Mouse (Mus musculus) embryo, embryonic 11 days (tissue): ENCODE data around the gene Fah.

Experiments
- DNase-seq: peaks from one replicate; pipeline ENCODE4 v3.0.0-alpha.2; 2015

Gene Fah

DNA sequence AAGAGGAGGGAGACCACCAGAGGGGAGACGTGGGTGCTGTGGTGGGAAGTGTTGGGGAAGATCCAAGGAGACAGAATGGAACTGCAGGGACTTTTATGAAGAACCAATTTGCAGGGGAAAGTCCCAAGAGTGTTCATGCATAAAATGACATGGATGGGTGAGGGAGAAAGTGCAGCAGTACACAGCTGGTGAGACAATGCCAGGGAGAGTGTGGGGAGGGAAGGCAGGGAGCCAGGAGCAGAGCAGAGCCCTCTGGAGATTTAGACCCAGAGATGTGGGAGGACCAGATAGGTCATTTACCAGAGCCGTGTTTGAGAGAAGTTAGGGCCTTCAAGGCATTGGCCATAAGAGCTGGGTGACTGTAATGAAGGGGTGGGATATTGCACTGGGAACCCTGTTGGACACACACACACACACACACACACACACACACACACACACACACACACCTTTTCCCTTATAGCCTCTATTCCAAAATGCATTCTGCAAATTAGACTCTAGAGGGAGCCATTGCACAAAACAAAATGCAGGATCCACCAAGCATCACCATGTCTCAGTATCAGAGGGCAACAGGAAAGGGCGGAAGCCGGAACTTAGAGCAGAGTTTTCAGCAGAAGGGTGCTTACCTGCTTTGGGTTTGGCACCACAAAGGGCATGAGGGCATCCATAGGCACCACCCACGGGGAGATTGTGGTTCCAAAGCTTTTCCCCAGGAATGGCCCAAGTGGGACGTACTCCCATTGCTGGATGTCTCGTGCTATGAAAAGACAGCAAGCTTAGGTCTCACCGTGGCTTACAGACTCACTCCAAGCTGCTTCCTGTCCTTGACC is 12.2 kb downstream of the Fah start:
- DNase-seq = peak; percentile 76

DNA sequence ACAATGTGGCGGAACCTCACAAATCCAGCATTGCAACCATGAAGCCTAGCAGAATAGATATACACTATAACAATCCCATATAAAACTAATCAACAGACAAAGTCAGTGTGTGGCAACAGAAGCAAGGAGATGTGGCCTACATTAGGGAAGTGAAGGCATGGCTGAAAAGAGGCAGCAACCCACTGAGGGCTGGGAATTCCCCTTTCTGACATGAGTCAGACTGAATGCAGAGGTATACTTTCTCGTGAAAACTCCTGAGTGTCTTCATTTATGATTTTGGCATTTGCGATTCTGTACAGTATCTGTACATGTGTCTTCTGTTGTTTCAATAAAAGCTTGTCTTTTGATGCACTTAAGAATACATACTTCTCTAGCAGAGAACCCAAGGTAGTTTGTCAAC is 15.2 kb downstream of the Fah start:
- DNase-seq = no peak

DNA sequence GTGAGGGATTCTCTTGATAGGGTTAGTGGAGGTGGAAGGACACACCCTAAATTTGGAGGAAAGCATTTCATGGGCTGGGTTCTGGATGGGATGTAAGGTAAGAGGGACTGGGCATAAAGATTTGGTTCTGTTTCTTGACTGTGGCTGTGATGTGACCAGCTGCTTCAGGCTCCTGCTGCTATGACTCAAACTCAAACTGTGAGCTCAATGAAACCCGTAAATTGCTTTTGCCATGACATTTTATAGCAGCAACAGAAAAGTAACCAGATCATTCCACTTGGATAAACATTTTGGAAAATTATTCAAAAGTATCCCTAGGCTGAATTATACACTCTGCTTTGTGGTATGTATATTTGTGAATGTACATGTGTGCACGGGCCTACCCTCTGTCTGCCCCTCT is 15.9 kb downstream of the Fah start:
- no peak for DNase-seq

DNA sequence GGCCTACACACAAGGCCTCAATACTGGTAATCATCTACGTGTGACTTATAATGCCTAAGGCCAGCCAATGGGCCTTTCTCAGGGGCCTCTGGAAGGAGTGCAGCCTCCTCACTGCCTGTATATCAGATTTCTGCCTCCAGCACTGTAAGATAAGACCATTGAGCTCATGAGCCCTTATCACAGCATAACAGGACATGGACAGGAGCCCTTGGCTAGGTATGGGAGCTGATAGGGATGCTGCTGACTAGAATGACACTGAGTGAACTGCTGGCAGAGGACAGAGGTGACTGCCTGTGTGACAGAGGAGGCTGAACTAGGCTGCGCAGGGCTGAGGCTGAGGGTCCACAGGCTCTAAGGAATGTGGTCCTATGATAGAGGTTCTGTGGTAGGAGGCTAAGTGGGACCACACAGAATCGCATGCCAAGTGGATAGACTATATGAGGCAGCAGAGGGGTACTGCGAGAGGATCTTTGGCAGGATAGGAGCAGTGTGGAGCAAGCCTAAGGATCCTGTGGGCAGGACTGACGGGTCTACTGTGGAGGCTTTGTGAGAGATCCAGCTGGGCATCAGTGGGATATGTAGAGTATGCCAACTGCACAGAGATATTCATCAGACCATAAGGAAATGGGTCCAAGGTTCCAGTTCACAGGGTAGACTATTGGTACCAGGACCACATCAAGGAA is 19.3 kb downstream of the Fah start:
- DNase-seq = no peak

DNA sequence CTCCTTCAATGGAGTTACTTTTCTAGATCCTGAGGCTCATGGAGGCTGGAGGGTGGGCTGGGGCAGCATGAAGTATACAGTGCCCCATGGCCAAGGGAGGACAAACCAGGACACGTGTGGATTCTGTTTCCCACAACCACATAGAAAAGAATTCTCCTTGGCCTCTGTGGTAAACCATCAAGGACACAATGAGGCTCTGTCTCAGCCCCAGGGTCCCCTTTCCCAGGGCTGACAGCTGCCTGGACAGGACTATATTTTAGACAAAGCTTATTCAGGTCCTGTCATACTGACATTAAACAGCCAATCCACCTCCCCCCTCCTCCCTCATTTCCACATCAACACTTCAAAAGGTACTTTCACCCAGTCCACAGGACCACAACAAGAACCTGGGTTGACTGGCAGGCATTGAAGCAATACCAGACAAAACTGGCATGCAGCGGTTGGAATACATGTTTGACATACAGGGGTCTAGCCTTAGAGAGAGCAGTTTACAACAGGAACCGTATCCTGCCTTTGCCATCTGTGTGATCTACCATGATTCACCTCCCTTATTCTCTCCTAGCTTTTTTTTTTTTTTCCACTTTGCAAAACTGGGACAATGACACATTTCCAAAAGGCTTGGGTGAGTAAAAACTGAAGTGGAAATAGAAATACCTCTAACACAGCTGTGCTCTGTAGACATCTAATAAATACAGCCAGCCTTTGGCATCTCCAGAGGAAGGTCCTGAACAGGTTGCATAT is 20.0 kb downstream of the Fah start:
- DNase-seq = no peak

DNA sequence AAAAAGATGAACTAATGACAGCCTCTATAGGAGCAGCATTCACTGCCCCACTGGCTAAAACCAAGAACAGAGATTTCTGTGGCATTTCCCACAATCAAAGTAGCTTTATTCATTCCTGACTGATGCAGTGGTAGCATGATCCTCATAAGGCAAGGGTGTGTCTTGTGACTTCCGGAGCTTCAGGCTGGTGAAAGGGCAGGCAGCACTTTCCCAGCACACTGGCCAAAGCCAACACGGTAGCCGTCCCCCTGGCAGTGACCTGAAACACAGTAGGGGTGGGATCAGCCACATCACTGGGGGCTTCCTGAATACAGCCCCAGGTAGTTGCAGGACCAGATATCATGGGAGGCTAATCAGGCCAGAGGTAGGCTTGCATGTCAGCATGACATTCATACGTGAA is 21.4 kb downstream of the Fah start:
- DNase-seq = no peak

DNA sequence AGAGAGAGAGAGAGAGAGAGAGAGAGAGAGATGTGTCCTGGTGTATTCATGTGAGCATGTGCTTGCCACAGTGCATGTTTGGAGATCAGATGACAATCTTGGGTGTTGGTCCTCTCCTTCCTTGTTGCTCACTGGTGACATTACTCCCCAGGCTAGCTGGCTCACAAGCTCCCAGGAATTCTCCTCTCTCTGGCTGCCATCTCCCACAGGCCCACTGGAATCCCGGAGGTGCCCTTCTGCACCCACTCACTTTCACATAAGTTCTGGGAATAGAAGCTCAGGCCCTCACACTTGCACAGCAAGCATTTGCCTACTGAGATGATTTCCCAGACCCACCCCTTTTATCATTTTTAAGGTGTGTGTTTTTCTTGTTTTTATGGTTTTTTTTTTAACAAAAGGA is 26.8 kb downstream of the Fah start:
- no peak for DNase-seq

DNA sequence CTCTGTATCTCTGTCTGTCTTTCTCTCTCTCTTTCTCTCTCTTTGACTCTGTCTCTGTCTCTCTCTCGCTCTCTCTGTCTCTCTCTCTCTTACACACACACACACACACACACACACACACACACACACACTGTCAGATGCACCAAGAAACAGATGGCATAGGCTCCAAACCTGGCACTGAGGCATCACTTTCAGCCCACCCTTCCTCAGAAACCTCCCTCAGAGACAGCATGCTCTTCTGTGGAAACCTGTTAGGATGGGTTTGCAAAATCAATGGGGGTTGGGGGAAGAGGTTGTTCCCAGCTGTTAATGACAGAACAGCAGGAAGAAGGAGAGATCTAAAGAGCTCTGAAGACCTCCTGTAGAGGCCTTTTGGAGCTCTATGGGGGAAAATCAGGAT is 27.7 kb downstream of the Fah start:
- DNase-seq = no peak

DNA sequence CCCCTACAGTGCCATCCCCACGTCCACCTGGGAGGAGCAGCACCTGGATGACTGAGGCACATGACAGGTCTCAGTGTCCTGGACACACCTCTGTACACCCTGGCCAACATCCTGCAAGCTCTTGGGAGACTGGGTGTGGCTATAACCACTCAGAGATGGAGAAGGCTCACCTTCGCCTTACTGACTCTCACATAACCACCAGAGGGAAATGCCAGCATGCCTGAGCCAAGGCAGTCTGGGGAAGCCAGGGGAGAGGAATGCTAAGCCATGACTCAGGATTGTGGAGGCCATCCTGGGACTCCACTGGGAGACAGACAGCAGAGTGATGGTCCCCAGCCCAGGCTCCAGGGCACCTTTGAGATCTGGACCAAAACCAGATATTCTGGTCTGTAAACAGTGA is 29.5 kb downstream of the Fah start:
- no peak for DNase-seq

DNA sequence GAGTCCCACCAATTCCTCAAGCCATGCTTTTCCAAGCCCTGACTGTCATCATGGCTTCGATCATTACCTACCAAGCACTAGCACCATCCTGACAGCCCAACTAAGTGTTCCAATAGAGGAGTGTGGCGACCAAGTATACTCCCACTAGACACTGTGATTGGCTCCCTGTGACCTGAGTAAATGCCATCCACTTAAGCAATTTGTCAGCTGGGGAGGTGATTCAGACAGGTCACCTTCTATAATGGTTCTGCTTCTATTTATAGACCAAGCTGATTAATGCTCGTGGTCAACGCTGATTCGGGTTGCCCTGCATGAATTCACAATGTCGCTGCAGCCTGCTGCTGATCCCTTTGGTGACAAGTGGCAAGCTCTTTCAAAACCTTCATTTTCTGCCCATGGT is 40.3 kb downstream of the Fah start:
- no peak for DNase-seq

DNA sequence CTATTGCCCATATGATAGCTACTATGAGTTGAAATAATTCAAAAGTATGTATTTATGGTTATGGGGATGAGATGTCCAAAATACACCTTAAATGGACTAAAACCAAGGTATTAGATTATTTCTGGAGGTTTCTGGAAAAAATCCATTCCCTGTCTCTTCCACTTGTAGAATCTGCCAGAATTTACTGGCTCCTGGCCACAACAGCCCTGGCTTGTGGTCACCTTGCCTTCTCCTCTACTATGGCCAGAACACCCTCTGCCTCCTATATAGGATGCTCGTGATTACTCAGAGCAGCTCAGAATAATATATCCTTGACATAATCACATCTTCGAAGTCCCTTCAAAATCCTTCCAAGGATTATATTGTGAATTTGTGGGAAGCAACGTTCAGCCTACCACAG is 42.3 kb downstream of the Fah start:
- DNase-seq = no peak

DNA sequence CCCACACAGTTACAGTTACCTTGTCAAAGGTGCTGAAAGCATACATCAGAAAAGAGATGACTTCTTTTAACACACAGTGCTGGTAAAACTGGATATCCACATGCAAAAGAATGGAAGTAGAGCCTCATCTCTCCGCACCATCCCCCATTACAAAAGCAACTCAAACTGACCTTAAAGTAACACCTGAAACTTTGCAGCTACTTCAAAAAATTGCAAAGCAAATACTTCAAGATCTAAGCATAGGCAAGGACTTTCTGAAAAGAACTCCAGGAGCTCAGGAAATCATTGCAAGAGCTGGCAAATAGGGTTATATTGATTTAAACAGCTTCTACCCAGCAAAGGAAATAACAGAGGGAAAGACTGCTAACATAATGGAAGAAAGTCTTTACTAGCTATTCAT is 46.0 kb downstream of the Fah start:
- DNase-seq = no peak

DNA sequence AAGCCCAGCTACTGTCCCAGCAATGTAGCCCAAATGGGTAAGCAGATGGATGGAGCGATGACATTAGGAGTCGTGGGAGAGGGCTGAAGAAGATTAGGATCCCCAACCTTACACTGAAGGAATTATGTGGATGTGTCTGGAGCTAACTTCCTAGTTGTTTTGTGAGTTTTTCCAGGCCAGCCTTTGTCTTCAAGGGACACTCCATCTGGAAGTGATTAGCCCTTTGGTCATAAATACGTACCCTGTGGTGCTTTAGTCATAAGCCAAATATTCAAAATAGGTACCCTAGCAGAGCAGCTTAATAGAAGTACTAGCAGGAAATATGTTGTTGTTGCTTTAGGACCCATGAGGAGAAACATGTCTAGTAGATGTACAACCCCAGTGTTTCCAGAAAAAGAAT is 49.2 kb downstream of the Fah start:
- DNase-seq = peak; percentile 30

DNA sequence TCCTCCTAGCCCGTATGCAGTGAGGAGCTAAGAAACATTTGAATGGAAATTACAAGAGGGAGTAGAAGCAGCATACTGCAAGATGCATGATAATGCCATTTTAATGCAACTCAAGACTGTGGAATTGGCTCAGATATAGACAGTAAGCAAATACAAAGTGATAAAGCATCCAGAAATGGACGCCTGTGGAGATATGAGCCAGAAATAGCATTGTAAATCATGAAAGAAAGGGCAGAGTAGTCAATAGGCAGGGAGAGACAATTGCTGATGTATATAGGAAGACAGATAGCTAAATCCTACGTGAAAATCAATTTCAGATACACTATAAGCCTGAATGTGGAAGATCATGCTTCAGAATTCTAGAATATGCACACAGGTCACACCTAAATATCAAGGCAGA is 51.2 kb downstream of the Fah start:
- DNase-seq = no peak

DNA sequence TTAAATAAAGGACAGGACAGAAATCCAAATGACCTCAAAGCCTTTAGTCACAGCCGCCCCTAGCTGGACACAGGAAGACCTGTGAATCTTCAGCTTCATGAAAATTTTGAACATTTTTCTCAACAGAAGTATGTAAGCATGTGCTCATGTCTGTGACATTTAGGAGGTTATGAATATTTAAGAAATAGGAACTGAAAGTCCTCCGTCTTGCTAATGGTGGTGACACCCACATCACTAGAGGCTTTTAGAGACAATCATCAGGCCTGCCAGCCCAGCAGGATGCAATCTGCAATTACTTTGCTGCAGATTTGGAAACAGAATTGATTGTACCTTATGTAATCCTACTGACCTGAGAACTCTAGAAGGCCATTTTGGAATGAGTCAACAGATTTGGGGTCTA is 55.0 kb downstream of the Fah start:
- no peak for DNase-seq

DNA sequence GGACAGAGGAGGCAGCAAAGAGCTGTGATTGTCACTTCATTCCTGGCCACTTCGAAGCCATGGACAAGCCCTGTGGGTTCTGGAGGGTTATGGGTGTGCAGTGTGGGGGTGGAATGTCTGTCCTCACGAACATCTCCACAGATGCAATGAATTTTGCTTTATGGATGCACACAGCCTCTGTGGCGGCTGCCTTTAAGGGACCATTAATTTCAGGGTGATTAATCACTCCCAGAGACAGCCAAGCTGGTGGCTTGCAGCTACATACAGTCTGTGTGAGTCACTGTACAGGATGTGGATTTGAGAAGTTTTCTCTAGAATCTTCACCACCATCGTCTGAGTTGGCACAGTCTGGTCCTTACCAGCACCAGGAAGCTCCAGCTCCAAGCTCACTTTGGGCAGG is 59.9 kb downstream of the Fah start:
- DNase-seq = no peak

DNA sequence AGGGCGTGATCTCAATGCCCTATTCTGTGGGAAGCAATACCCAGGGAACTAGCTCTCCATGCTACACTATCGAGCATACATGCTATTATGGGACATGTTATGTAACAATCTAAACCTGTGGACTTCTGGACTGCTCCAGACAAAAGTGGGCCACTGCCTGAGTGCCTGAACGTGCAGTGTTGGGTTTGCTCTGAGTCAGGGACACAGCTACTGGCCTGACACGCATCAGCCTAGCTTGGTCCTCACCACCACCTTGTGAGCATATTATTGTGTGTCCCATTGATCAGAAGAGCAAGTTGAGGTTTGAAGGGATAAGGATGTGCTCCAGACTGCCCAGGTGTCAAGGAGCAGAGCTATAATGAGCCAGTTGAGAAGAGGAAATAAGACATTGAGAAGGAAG is 61.6 kb downstream of the Fah start:
- no peak for DNase-seq
